Mouse (Mus musculus) embryonic fibroblast, embryonic 13.5 days (primary cell): Measurements from ENCODE around the gene Cdkal1.

ENCODE experiments used
- CTCF ChIP-seq: IDR thresholded peaks from 2 replicates; pipeline ENCODE4 v1.5.1; 2011; ENCODE audit warnings: mild to moderate bottlenecking, control low read depth, low read length, moderate library complexity, borderline replicate concordance; ENCODE audit not compliant: insufficient read depth
- POLR2A ChIP-seq: IDR thresholded peaks from 2 replicates; pipeline ENCODE4 v1.6.1; 2011; ENCODE audit warnings: low read depth, mild to moderate bottlenecking, control low read depth, low read length, moderate library complexity

DNA sequence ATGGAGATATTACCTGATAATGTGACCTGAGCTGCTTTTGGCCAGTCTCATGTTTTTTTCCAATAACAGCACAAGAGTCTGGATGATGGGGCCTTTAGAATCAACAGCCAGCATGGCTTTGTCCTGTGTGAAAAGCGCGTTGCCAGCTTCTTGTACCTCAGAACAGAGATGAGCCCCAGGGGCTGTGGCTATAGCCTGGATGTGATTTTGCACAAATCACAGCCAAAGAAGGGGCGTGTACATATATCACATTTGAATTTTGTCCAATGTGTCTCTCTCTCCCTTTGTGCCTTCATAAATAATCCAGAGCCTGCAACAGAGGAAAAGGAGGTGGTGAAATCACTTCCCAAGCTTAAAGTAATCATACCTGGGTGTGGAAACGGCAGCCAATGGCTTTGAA, 660.5 kb downstream of the Cdkal1 start:
- TF ChIP-seq CTCF (no peak), POLR2A (no peak)
